Mouse (Mus musculus): ENCODE data around the gene Creb5.

DNA sequence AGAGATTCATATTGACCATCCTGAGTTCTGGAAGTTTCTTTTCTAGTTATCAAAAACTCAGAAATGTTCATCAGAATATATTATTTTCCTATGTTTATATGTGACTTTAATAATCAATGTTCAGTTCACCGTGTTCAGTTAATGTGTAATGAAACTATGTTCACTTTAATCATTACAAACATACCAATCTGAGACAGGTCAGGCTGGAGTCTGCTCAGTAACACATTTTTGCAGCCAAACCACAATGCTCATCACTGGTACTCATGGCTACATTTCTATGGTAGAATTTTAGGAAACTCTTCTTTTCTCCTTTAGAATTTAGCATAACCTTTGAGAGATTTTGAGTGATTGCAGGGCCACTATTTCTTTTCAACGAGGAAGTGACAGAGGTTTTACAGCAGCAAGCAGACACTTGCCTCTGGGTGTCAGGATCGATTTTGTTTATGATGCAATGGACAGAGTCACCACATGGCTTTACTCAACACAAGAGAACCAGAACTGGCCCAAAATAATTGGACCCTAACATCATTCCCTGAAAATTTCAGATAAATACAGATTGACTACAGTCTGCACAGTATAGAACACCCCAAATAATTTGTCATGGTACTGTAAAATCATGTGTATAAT lies 87.4 kb downstream of the Creb5 start:
- no peak for TF ChIP-seq CTCF (IDR thresholded peaks at IDR 0.05; ENCODE audit: borderline replicate concordance, insufficient read depth, low read depth, low read length)
- TF ChIP-seq POLR2A (IDR thresholded peaks at IDR 0.05; ENCODE audit: borderline replicate concordance, insufficient read depth, low read length): no peak

Measured in cerebellum, adult 2 months (tissue).